ENCODE assay signal across 31 mouse cellular contexts in the genomic region with DNA sequence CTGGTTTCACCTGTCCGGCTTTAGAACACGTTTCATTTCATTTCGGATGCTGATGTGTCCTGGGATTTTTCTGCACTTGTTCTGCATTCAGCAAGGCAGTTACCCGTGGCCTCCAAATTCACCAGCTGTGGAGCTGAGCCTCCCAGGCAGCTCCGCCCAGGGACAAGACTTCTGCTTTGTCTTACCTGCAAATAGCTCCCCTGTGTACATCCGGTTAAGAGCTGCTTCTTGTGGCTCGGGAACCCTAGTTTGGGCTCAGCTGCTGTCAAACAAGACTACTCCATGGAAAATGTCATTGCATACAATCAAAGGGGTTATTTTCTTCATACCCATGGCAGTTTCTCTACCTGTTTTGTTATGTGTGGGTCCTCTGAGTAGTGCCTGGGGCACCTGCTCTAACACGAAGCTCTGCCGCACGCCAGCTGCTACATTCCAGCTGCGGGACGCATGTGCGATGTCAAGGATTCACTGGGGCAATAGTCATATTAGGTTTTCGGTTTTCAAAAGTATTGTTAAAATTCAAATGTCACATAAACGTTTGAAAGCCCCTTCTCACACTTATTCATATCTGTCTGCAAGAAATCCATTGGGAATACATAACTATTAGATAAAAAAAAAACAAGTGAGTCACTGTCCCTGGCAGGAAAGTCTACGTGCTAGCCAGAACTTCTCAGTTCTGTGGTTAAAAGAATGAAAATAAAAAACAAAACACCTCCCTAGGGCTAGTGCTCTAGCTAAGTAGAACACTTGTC.
DNase-seq lines count a peak whose midpoint lies in the region; ATAC-seq and TF ChIP-seq lines count a peak whose summit lies in the region.
"Had no signal": no experiment of that assay in that cellular context is flagged by ENCODE, and none has a peak within 500 bp of the region (broad histone marks: within the 10 kb centered on the region; RNA-seq: fewer than 3 reads in every experiment).

No protein-coding gene starts in this region.

- TF ChIP-seq EP300 in lung, postnatal 0 days (IDR thresholded peaks at IDR 0.05): no peak

- no peak overlapping the region for H3K9ac ChIP-seq in embryonic facial prominence, embryonic 15.5 days
- H3K9ac ChIP-seq in lung, postnatal 0 days (replicated peaks; ENCODE audit: low read depth): no peak overlapping the region
- H3K9ac ChIP-seq: embryonic facial prominence, embryonic 12.5 days; forebrain, embryonic 12.5 days; forebrain, postnatal 0 days; heart, embryonic 13.5 days; limb, embryonic 15.5 days; liver, embryonic 13.5 days; neural tube, embryonic 13.5 days had no signal

- H3K4me1 ChIP-seq in embryonic facial prominence, embryonic 15.5 days: no peaks in the 10 kb centered on the region
- no peaks in the 10 kb centered on the region for H3K4me1 ChIP-seq in lung, postnatal 0 days (ENCODE audit: insufficient read depth, low read depth, low read length)
- H3K4me1 ChIP-seq: forebrain, embryonic 12.5 days; heart, embryonic 13.5 days; liver, embryonic 13.5 days; neural tube, embryonic 13.5 days had no signal

- intact Hi-C loops in heart, postnatal 10 days (cut with DNase I): no loop called here

- ATAC-seq in embryonic facial prominence, embryonic 15.5 days (ENCODE audit: insufficient number of reproducible peaks, low FRiP score, low TSS enrichment, low read depth): peak; percentile 49; the same call in 1 of the 2 replicates
- no peak for ATAC-seq in lung, postnatal 0 days
- ATAC-seq: forebrain, postnatal 0 days; hindbrain, postnatal 0 days; intestine, postnatal 0 days had no signal

- no peaks in the 10 kb centered on the region for H3K9me3 ChIP-seq in embryonic facial prominence, embryonic 15.5 days (replicated peaks)
- no peaks in the 10 kb centered on the region for H3K9me3 ChIP-seq in lung, postnatal 0 days (ENCODE audit: low read length)
- H3K9me3 ChIP-seq: embryonic facial prominence, embryonic 12.5 days; forebrain, embryonic 12.5 days; heart, embryonic 13.5 days; hindbrain, embryonic 10.5 days; limb, embryonic 15.5 days; liver, embryonic 13.5 days; neural tube, embryonic 13.5 days had no signal

- no peak overlapping the region for H3K4me2 ChIP-seq in embryonic facial prominence, embryonic 15.5 days (replicated peaks)
- H3K4me2 ChIP-seq in lung, postnatal 0 days (replicated peaks; ENCODE audit: low read depth, low read length): no peak overlapping the region
- H3K4me2 ChIP-seq: embryonic facial prominence, embryonic 12.5 days; forebrain, embryonic 12.5 days; heart, embryonic 13.5 days; limb, embryonic 15.5 days; liver, embryonic 13.5 days; neural tube, embryonic 13.5 days had no signal

- TF ChIP-seq CTCF in lung, postnatal 0 days (IDR thresholded peaks at IDR 0.05): no peak
- TF ChIP-seq CTCF in layer of hippocampus, adult 2 months (conservative IDR thresholded peaks at IDR 0.05): no peak

- H3K27me3 ChIP-seq in embryonic facial prominence, embryonic 15.5 days: no peaks in the 10 kb centered on the region
- no peaks in the 10 kb centered on the region for H3K27me3 ChIP-seq in lung, postnatal 0 days (replicated peaks; ENCODE audit: insufficient read depth, low read length)
- H3K27me3 ChIP-seq: embryonic facial prominence, embryonic 12.5 days; forebrain, embryonic 12.5 days; heart, embryonic 13.5 days; limb, embryonic 15.5 days; liver, embryonic 13.5 days; neural tube, embryonic 13.5 days had no signal

- H3K36me3 ChIP-seq in embryonic facial prominence, embryonic 15.5 days: no peaks in the 10 kb centered on the region
- no peaks in the 10 kb centered on the region for H3K36me3 ChIP-seq in lung, postnatal 0 days (ENCODE audit: insufficient read depth, low read length)
- H3K36me3 ChIP-seq: embryonic facial prominence, embryonic 12.5 days; forebrain, embryonic 12.5 days; heart, embryonic 13.5 days; hindbrain, embryonic 10.5 days; limb, embryonic 15.5 days; liver, embryonic 13.5 days; neural tube, embryonic 13.5 days had no signal

- H3K4me3 ChIP-seq in embryonic facial prominence, embryonic 15.5 days (replicated peaks): no peak overlapping the region
- no peak overlapping the region for H3K4me3 ChIP-seq in lung, postnatal 0 days (ENCODE audit: low read depth, low read length)
- no peak overlapping the region for H3K4me3 ChIP-seq in layer of hippocampus, adult 2 months
- H3K4me3 ChIP-seq: embryonic facial prominence, embryonic 12.5 days; erythroblast, embryonic 14.5 days; forebrain, embryonic 12.5 days; heart, embryonic 13.5 days; hindbrain, embryonic 10.5 days; limb, embryonic 15.5 days; liver, embryonic 13.5 days; neural tube, embryonic 13.5 days had no signal

- DNase-seq in heart, adult 11 months: peak; percentile 74
- no peak for DNase-seq in heart, postnatal 10 days
- peak; percentile 75 for DNase-seq in A20 (ENCODE audit: low read depth, low spot score)
- DNase-seq in NIH3T3 (ENCODE audit: low read depth): peak; percentile 65
- DNase-seq in natural killer cell, adult 2 months (ENCODE audit: low spot score in 2 of 2): no peak
- no peak for DNase-seq in lung, postnatal 0 days (ENCODE audit: low spot score)
- no peak for DNase-seq in layer of hippocampus, adult 2 months (ENCODE audit: low spot score in 2 of 2)
- DNase-seq: adrenal gland, postnatal 10 days; B cell, adult 2 months; cerebellum, adult 9-10 months; cerebellum, postnatal 36 days; forebrain, postnatal 0 days; gastrocnemius, postnatal 14 days; heart, postnatal 14 days; kidney, adult 9 months; kidney, postnatal 10 days; liver, embryonic 13.5 days; lung, adult 2 months; lung, postnatal 14 days; midbrain, embryonic 14.5 days; thymus, postnatal 4 days had no signal

- H3K27ac ChIP-seq in embryonic facial prominence, embryonic 15.5 days (replicated peaks): no peak overlapping the region
- no peak overlapping the region for H3K27ac ChIP-seq in lung, postnatal 0 days (ENCODE audit: low read length)
- no peak overlapping the region for H3K27ac ChIP-seq in layer of hippocampus, adult 2 months
- H3K27ac ChIP-seq: embryonic facial prominence, embryonic 12.5 days; forebrain, embryonic 12.5 days; heart, embryonic 13.5 days; hindbrain, embryonic 10.5 days; hindbrain, postnatal 0 days; limb, embryonic 15.5 days; liver, embryonic 13.5 days; neural tube, embryonic 13.5 days had no signal

- 58% methylated on average over 16 of the region's 16 CpGs for WGBS in embryonic facial prominence, embryonic 15.5 days
- 79% methylated on average over 16 of the region's 16 CpGs for WGBS in lung, postnatal 0 days

Comparison
In these comparisons a context has a peak if more than half of its experiments do, and no peak if none do; other contexts are left out.
1. DNase-seq: peak in heart, adult 11 months (single experiment), A20 (single experiment) and NIH3T3 (single experiment); none in heart, postnatal 10 days (0 of 2), natural killer cell, adult 2 months (0 of 2), lung, postnatal 0 days (single experiment) and layer of hippocampus, adult 2 months (0 of 2).